Mouse (Mus musculus) heart, postnatal 0 days (tissue): ENCODE measurements around the gene Glp2r. TPM values are rescaled to one million over a fixed set of nuclear protein-coding genes. Genes with fewer than 3 reads are reported as not detected.

ENCODE experiments used
- ATAC-seq: fragments of 200-750 bp; cut with Nextera tagmentation; 2 replicates; pipeline ENCODE4 v1.8.0; 2017; ENCODE audit warnings: low read depth, moderate number of reproducible peaks, moderate library complexity; ENCODE audit not compliant: insufficient read depth
- DNase-seq: peaks from one replicate; pipeline ENCODE4 v3.0.0-alpha.2; 2016; ENCODE audit warnings: low spot score
- H3K27ac ChIP-seq: fragments of 300-500 bp; sonication (generic); 2 replicates; pipeline ENCODE4 v1.5.1; 2014; ENCODE audit warnings: low read depth, mild to moderate bottlenecking
- H3K27me3 ChIP-seq: fragments of 300-500 bp; sonication (generic); 2 replicates; pipeline ENCODE4 v1.6.1; 2014; ENCODE audit warnings: low read length, mixed read lengths; ENCODE audit not compliant: control insufficient read depth, insufficient read depth
- H3K36me3 ChIP-seq: fragments of 300-500 bp; sonication (generic); replicated peaks from 2 replicates; pipeline ENCODE4 v1.6.1; 2014; ENCODE audit warnings: low read length, mixed read lengths; ENCODE audit not compliant: control insufficient read depth, insufficient read depth
- H3K4me1 ChIP-seq: fragments of 300-500 bp; sonication (generic); 2 replicates; pipeline ENCODE4 v1.6.1; 2014; ENCODE audit warnings: antibody characterized with exemption; ENCODE audit not compliant: control insufficient read depth, insufficient read depth
- H3K4me2 ChIP-seq: fragments of 300-500 bp; sonication (generic); 2 replicates; pipeline ENCODE4 v1.6.1; 2014; ENCODE audit warnings: low read depth, mild to moderate bottlenecking, low read length, moderate library complexity
- H3K4me3 ChIP-seq: fragments of 300-500 bp; sonication (generic); 2 replicates; pipeline ENCODE4 v1.5.1; 2014; ENCODE audit warnings: low read depth, low read length
- H3K9ac ChIP-seq: fragments of 300-500 bp; sonication (generic); replicated peaks from 2 replicates; pipeline ENCODE4 v1.6.1; 2014; ENCODE audit warnings: low read depth, low read length, mixed read lengths
- H3K9me3 ChIP-seq: fragments of 300-500 bp; sonication (generic); replicated peaks from 2 replicates; pipeline ENCODE4 v1.6.1; 2016; ENCODE audit warnings: low read length; ENCODE audit not compliant: control insufficient read depth
- CTCF ChIP-seq: IDR thresholded peaks from 2 replicates; pipeline ENCODE4 v1.5.1; 2016; ENCODE audit warnings: antibody characterized with exemption, control low read depth, low read depth
- EP300 ChIP-seq: IDR thresholded peaks from 2 replicates; pipeline ENCODE4 v1.6.1; 2016; ENCODE audit warnings: antibody characterized with exemption, low read depth
- WGBS: fragments of 180-500 bp; shearing (Covaris S2); extraction: QIAGEN DNeasy Blood & Tissue Kit; methylation state at CpG from one replicate; pipeline ENCODE4 v1.1.7; 2014; 5-methylcytosine and 5-hydroxymethylcytosine counted together
- polyA plus RNA-seq: library from polyadenylated mRNA; unstranded; fragments of >200 nt; fragmentation: Nextera tagmentation; extraction: Ambion mirVana; gene quantifications from 2 replicates; pipeline ENCODE4 v1.2.1, GENCODE M21; 2015
- total RNA-seq: library from RNA; depleted of rRNA; stranded (reverse); fragments of >200 nt; gene quantifications from 2 replicates; pipeline ENCODE4 v1.2.3, GENCODE M21; 2014; ENCODE audit warnings: low replicate concordance

Glp2r gene
- total and polyA plus RNA-seq, 2 experiments from 2014 or later: not detected

GRCm38 (mm10) chr11:67805538-67805937, 34.6 kb upstream of the Glp2r start:
- H3K4me3 ChIP-seq: no peak overlapping the region
- no peaks in the 10 kb centered on the region for H3K27me3 ChIP-seq
- ATAC-seq (no peak), DNase-seq (no peak)
- H3K27ac ChIP-seq: no peak overlapping the region
- H3K9me3 ChIP-seq: no peaks in the 10 kb centered on the region
- TF ChIP-seq CTCF (peak; percentile 31), EP300 (no peak)
- WGBS: 97% methylated on average over 1 of the region's 1 CpGs
- H3K4me2 ChIP-seq: no peak overlapping the region
- 0 out of 2 replicates have a peak, but pooled peaks cover 2% of the 10 kb centered on the region for H3K36me3 ChIP-seq
- peaks cover 14% of the 10 kb centered on the region for H3K4me1 ChIP-seq
- H3K9ac ChIP-seq: no peak overlapping the region

GRCm38 (mm10) chr11:67801169-67801568, 30.2 kb upstream of the Glp2r start:
- H3K36me3 ChIP-seq: no peaks in the 10 kb centered on the region
- H3K9ac ChIP-seq: no peak overlapping the region
- H3K4me1 ChIP-seq: peaks cover 29% of the 10 kb centered on the region
- no peak for ATAC-seq
- no peak overlapping the region for H3K27ac ChIP-seq
- H3K9me3 ChIP-seq: no peaks in the 10 kb centered on the region
- no peak for TF ChIP-seq CTCF
- no peak for TF ChIP-seq EP300
- H3K4me2 ChIP-seq: peak overlapping the region; percentile 68
- H3K27me3 ChIP-seq: no peaks in the 10 kb centered on the region
- WGBS: 54% methylated on average over 8 of the region's 8 CpGs
- H3K4me3 ChIP-seq: no peak overlapping the region
- no peak for DNase-seq

GRCm38 (mm10) chr11:67800130-67800723, 29.3 kb upstream of the Glp2r start:
- DNase-seq: no peak
- TF ChIP-seq EP300 (no peak), CTCF (no peak)
- ATAC-seq: no peak
- no peaks in the 10 kb centered on the region for H3K36me3 ChIP-seq
- peak overlapping the region; percentile 68 for H3K4me2 ChIP-seq
- peaks cover 37% of the 10 kb centered on the region for H3K4me1 ChIP-seq
- peak overlapping the region; percentile 45; the same call in 1 of the 2 replicates for H3K4me3 ChIP-seq
- no peaks in the 10 kb centered on the region for H3K9me3 ChIP-seq
- H3K27ac ChIP-seq: no peak overlapping the region
- no peak overlapping the region for H3K9ac ChIP-seq
- H3K27me3 ChIP-seq: no peaks in the 10 kb centered on the region

- peak within 1 kb of the TSS; percentile 78 for H3K27ac ChIP-seq
- no peaks in the 10 kb centered on the region for H3K36me3 ChIP-seq
- H3K9ac ChIP-seq: peak within 1 kb of the TSS; percentile 31
- H3K4me2 ChIP-seq: peak within 1 kb of the TSS; percentile 68
- DNase-seq (peak; percentile 74), ATAC-seq (peak; percentile 76)
- no peaks in the 10 kb centered on the region for H3K27me3 ChIP-seq
- no peaks in the 10 kb centered on the region for H3K9me3 ChIP-seq
- WGBS: 15% methylated on average over 7 of the region's 7 CpGs
- no peak for TF ChIP-seq EP300
- no peak for TF ChIP-seq CTCF
- peak within 1 kb of the TSS; percentile 45 for H3K4me3 ChIP-seq
- peaks cover 40% of the 10 kb centered on the region for H3K4me1 ChIP-seq
These were observed 27.0 kb upstream of the Glp2r start, which contains the start of gene Dhrs7c for GRCm38 (mm10) chr11:67797931-67798330. Gene Dhrs7c (plus strand): TSS chr11:67798187.

GRCm38 (mm10) chr11:67790182-67790581, 19.2 kb upstream of the Glp2r start:
- Histone ChIP-seq H3K4me1 (peaks cover 20% of the 10 kb centered on the region), H3K36me3 (no peaks in the 10 kb centered on the region), H3K27me3 (no peaks in the 10 kb centered on the region), H3K4me2 (no peak overlapping the region), H3K9me3 (no peaks in the 10 kb centered on the region), H3K9ac (no peak overlapping the region), H3K4me3 (no peak overlapping the region), H3K27ac (peak overlapping the region; percentile 77)
- ATAC-seq (peak; percentile 91), DNase-seq (peak; percentile 73)
- TF ChIP-seq CTCF (no peak), EP300 (peak; percentile 26; the same call in 1 of the 2 replicates)
- 26% methylated on average over 11 of the region's 11 CpGs for WGBS

GRCm38 (mm10) chr11:67774379-67774778, 3.4 kb upstream of the Glp2r start, which contains the start of gene Gsg1l2:
Gene Gsg1l2 (plus strand): TSS chr11:67774608.
- no peaks in the 10 kb centered on the region for H3K36me3 ChIP-seq
- no peak within 1 kb of the TSS for H3K27ac ChIP-seq
- no peak within 1 kb of the TSS for H3K4me2 ChIP-seq
- DNase-seq (no peak), ATAC-seq (no peak)
- TF ChIP-seq CTCF (no peak), EP300 (no peak)
- H3K4me3 ChIP-seq: no peak within 1 kb of the TSS
- no peaks in the 10 kb centered on the region for H3K4me1 ChIP-seq
- H3K27me3 ChIP-seq: no peaks in the 10 kb centered on the region
- no peaks in the 10 kb centered on the region for H3K9me3 ChIP-seq
- WGBS: 70% methylated on average over 12 of the region's 12 CpGs
- H3K9ac ChIP-seq: no peak within 1 kb of the TSS
